Mouse (Mus musculus): ENCODE measurements around the gene Vash2. TPM values are rescaled to one million over a fixed set of nuclear protein-coding genes. Genes with fewer than 3 reads are reported as not detected.
"Not testable (repeated sequence)": the region's sequence is repeated elsewhere in the genome, so short reads cannot be mapped to it uniquely, and the experiment has no call there.

Vash2 gene
- polyA plus RNA-seq, 1 experiment, result not detected

GRCm38 (mm10) chr1:190958821-190959220, 20.3 kb downstream of the Vash2 start:
- no peak overlapping the region for H3K27ac ChIP-seq (replicated peaks; ENCODE audit: low read depth, low read length)
- no peak overlapping the region for H3K4me3 ChIP-seq (ENCODE audit: insufficient read depth, low read depth, low read length)
- no peaks in the 10 kb centered on the region for H3K4me1 ChIP-seq (ENCODE audit: control insufficient read depth, insufficient read depth, insufficient read length, low read length)

GRCm38 (mm10) chr1:190953009-190953408, 26.1 kb downstream of the Vash2 start:
- Histone ChIP-seq H3K27ac (replicated peaks; ENCODE audit: low read depth, low read length) (no peak overlapping the region), H3K4me1 (ENCODE audit: control insufficient read depth, insufficient read depth, insufficient read length, low read length) (no peaks in the 10 kb centered on the region), H3K4me3 (ENCODE audit: insufficient read depth, low read depth, low read length) (no peak overlapping the region)

- no peaks in the 10 kb centered on the region for H3K4me1 ChIP-seq (ENCODE audit: control insufficient read depth, insufficient read depth, insufficient read length, low read length)
- no peak overlapping the region for H3K4me3 ChIP-seq (ENCODE audit: insufficient read depth, low read depth, low read length)
- no peak overlapping the region for H3K27ac ChIP-seq (replicated peaks; ENCODE audit: low read depth, low read length)
Observed at GRCm38 (mm10) chr1:190951014-190951413, 28.1 kb downstream of the Vash2 start.

- H3K4me1 ChIP-seq (ENCODE audit: control insufficient read depth, insufficient read depth, insufficient read length, low read length), result no peaks in the 10 kb centered on the region
- no peak overlapping the region for H3K4me3 ChIP-seq (ENCODE audit: insufficient read depth, low read depth, low read length)
- H3K27ac ChIP-seq (replicated peaks; ENCODE audit: low read depth, low read length), result no peak overlapping the region
Observed at GRCm38 (mm10) chr1:190948846-190949245, 30.2 kb downstream of the Vash2 start.

GRCm38 (mm10) chr1:190948439-190948838, 30.7 kb downstream of the Vash2 start:
- Histone ChIP-seq H3K4me1 (ENCODE audit: control insufficient read depth, insufficient read depth, insufficient read length, low read length) (no peaks in the 10 kb centered on the region), H3K27ac (replicated peaks; ENCODE audit: low read depth, low read length) (no peak overlapping the region), H3K4me3 (ENCODE audit: insufficient read depth, low read depth, low read length) (no peak overlapping the region)

- H3K4me1 ChIP-seq (ENCODE audit: control insufficient read depth, insufficient read depth, insufficient read length, low read length), result no peaks in the 10 kb centered on the region
- H3K4me3 ChIP-seq (ENCODE audit: insufficient read depth, low read depth, low read length), result no peak overlapping the region
- H3K27ac ChIP-seq (replicated peaks; ENCODE audit: low read depth, low read length), result no peak overlapping the region
Observed at GRCm38 (mm10) chr1:190947986-190948385, 31.1 kb downstream of the Vash2 start.

GRCm38 (mm10) chr1:190944109-190944760, 34.9 kb downstream of the Vash2 start:
- H3K4me1 ChIP-seq (ENCODE audit: control insufficient read depth, insufficient read depth, insufficient read length, low read length), result no peaks in the 10 kb centered on the region
- no peak overlapping the region for H3K27ac ChIP-seq (replicated peaks; ENCODE audit: low read depth, low read length)
- no peak overlapping the region for H3K4me3 ChIP-seq (ENCODE audit: insufficient read depth, low read depth, low read length)

GRCm38 (mm10) chr1:190939803-190940202, 39.3 kb downstream of the Vash2 start:
- Histone ChIP-seq H3K4me3 (ENCODE audit: insufficient read depth, low read depth, low read length) (no peak overlapping the region), H3K27ac (replicated peaks; ENCODE audit: low read depth, low read length) (no peak overlapping the region), H3K4me1 (ENCODE audit: control insufficient read depth, insufficient read depth, insufficient read length, low read length) (no peaks in the 10 kb centered on the region)

GRCm38 (mm10) chr1:190930181-190930580, 48.9 kb downstream of the Vash2 start:
- Histone ChIP-seq H3K4me1 (ENCODE audit: control insufficient read depth, insufficient read depth, insufficient read length, low read length) (no peaks in the 10 kb centered on the region; the same call in 1 of the 2 replicates), H3K4me3 (ENCODE audit: insufficient read depth, low read depth, low read length) (no peak overlapping the region), H3K27ac (replicated peaks; ENCODE audit: low read depth, low read length) (no peak overlapping the region)

GRCm38 (mm10) chr1:190929010-190929695, 49.9 kb downstream of the Vash2 start:
- H3K27ac ChIP-seq (replicated peaks; ENCODE audit: low read depth, low read length), result peak overlapping the region; percentile 94
- peak overlapping the region; percentile 79 for H3K4me3 ChIP-seq (ENCODE audit: insufficient read depth, low read depth, low read length)
- no peaks in the 10 kb centered on the region; the same call in 1 of the 2 replicates for H3K4me1 ChIP-seq (ENCODE audit: control insufficient read depth, insufficient read depth, insufficient read length, low read length)

- H3K4me3 ChIP-seq (ENCODE audit: insufficient read depth, low read depth, low read length), result peak overlapping the region; percentile 79
- H3K4me1 ChIP-seq (ENCODE audit: control insufficient read depth, insufficient read depth, insufficient read length, low read length), result no peaks in the 10 kb centered on the region; the same call in 1 of the 2 replicates
- peak overlapping the region; percentile 94 for H3K27ac ChIP-seq (replicated peaks; ENCODE audit: low read depth, low read length)
Observed at GRCm38 (mm10) chr1:190928370-190929009, 50.6 kb downstream of the Vash2 start.

GRCm38 (mm10) chr1:190927751-190928369, 51.2 kb downstream of the Vash2 start:
- peak overlapping the region; percentile 58 for H3K27ac ChIP-seq (replicated peaks; ENCODE audit: low read depth, low read length)
- peak overlapping the region; percentile 79 for H3K4me3 ChIP-seq (ENCODE audit: insufficient read depth, low read depth, low read length)
- no peaks in the 10 kb centered on the region; the same call in 1 of the 2 replicates for H3K4me1 ChIP-seq (ENCODE audit: control insufficient read depth, insufficient read depth, insufficient read length, low read length)

- no peak overlapping the region for H3K4me3 ChIP-seq (ENCODE audit: insufficient read depth, low read depth, low read length)
Observed at GRCm38 (mm10) chr1:190927311-190927710, 51.8 kb downstream of the Vash2 start.

GRCm38 (mm10) chr1:190924812-190925211, 54.3 kb downstream of the Vash2 start, which contains the start of gene Angel2:
TSS of gene Angel2 (plus strand) at chr1:190925112.
- not testable (repeated sequence) for H3K27ac ChIP-seq (replicated peaks; ENCODE audit: low read depth, low read length); H3K4me3 ChIP-seq (ENCODE audit: insufficient read depth, low read depth, low read length); H3K4me1 ChIP-seq (ENCODE audit: control insufficient read depth, insufficient read depth, insufficient read length, low read length)

More at GRCm38 (mm10) chr1:190927311-190927710, 51.8 kb downstream of the Vash2 start:
- 0 out of 2 replicates have a peak overlapping the region, but pooled peaks have one; percentile 5 for H3K27ac ChIP-seq (replicated peaks; ENCODE audit: low read depth, low read length)
- H3K4me1 ChIP-seq (ENCODE audit: control insufficient read depth, insufficient read depth, insufficient read length, low read length), result no peaks in the 10 kb centered on the region; the same call in 1 of the 2 replicates

All from brown adipose tissue, adult 24 weeks (tissue).